Mouse (Mus musculus): ENCODE measurements around the gene Teddm1a. TPM values are rescaled to one million over a fixed set of nuclear protein-coding genes. Genes with fewer than 3 reads are reported as not detected.
A peak's percentile ranks its signal among the peaks of the same experiment; 100 is the strongest.

The Teddm1a gene
- total RNA-seq, 2 experiments from 2014 or later = not detected

GRCm38 (mm10) chr1:153900860-153901730 lies 9.6 kb downstream of the Teddm1a start:
- peak; percentile 61 for DNase-seq
- intact Hi-C loops (cut with DNase I; ENCODE audit: low total_unique reads) = no loop called here

- no peak for DNase-seq
- intact Hi-C loops (cut with DNase I; ENCODE audit: low total_unique reads) = no loop called here
Measured at GRCm38 (mm10) chr1:153903006-153903405, 11.5 kb downstream of the Teddm1a start.

- intact Hi-C loops (cut with DNase I; ENCODE audit: low total_unique reads) = no loop called here
- no peak for DNase-seq
Measured at GRCm38 (mm10) chr1:153904236-153904635, 12.7 kb downstream of the Teddm1a start.

- intact Hi-C loops (cut with DNase I; ENCODE audit: low total_unique reads) = no loop called here
- no peak for DNase-seq
Measured at GRCm38 (mm10) chr1:153905884-153906283, 14.3 kb downstream of the Teddm1a start.

GRCm38 (mm10) chr1:153908208-153908607 lies 16.7 kb downstream of the Teddm1a start:
- no peak for DNase-seq
- intact Hi-C loops (cut with DNase I; ENCODE audit: low total_unique reads) = no loop called here

GRCm38 (mm10) chr1:153908741-153909140 lies 17.2 kb downstream of the Teddm1a start:
- intact Hi-C loops (cut with DNase I; ENCODE audit: low total_unique reads) = no loop called here
- no peak for DNase-seq

GRCm38 (mm10) chr1:153909213-153909962 lies 17.8 kb downstream of the Teddm1a start:
- DNase-seq = no peak
- intact Hi-C loops (cut with DNase I; ENCODE audit: low total_unique reads) = no loop called here

GRCm38 (mm10) chr1:153909963-153910291 lies 18.4 kb downstream of the Teddm1a start:
- intact Hi-C loops (cut with DNase I; ENCODE audit: low total_unique reads) = no loop called here
- no peak for DNase-seq

GRCm38 (mm10) chr1:153910423-153910822 lies 18.9 kb downstream of the Teddm1a start:
- DNase-seq = no peak

GRCm38 (mm10) chr1:153911276-153911795 lies 19.8 kb downstream of the Teddm1a start:
- DNase-seq = no peak
- intact Hi-C loops (cut with DNase I; ENCODE audit: low total_unique reads) = no loop called here

More at GRCm38 (mm10) chr1:153910423-153910822, 18.9 kb downstream of the Teddm1a start:
- intact Hi-C loops (cut with DNase I; ENCODE audit: low total_unique reads) = no loop called here

- DNase-seq = no peak
- intact Hi-C loops (cut with DNase I; ENCODE audit: low total_unique reads) = no loop called here
Measured at GRCm38 (mm10) chr1:153913869-153914268, 22.3 kb downstream of the Teddm1a start.

- intact Hi-C loops (cut with DNase I; ENCODE audit: low total_unique reads) = no loop called here
- no peak for DNase-seq
Measured at GRCm38 (mm10) chr1:153918521-153919206, 27.1 kb downstream of the Teddm1a start.

GRCm38 (mm10) chr1:153921642-153922041 lies 30.1 kb downstream of the Teddm1a start:
- no peak for DNase-seq
- intact Hi-C loops (cut with DNase I; ENCODE audit: low total_unique reads) = no loop called here

- DNase-seq = peak; percentile 61
- intact Hi-C loops (cut with DNase I; ENCODE audit: low total_unique reads) = no loop called here
Measured at GRCm38 (mm10) chr1:153922571-153923021, 31.1 kb downstream of the Teddm1a start.

- intact Hi-C loops (cut with DNase I; ENCODE audit: low total_unique reads) = no loop called here
Measured at GRCm38 (mm10) chr1:153924395-153925385, 33.1 kb downstream of the Teddm1a start.

GRCm38 (mm10) chr1:153930431-153930830 lies 38.9 kb downstream of the Teddm1a start:
- no peak for DNase-seq
- intact Hi-C loops (cut with DNase I; ENCODE audit: low total_unique reads) = no loop called here

More at GRCm38 (mm10) chr1:153924395-153925385, 33.1 kb downstream of the Teddm1a start:
- no peak for DNase-seq

- intact Hi-C loops (cut with DNase I; ENCODE audit: low total_unique reads) = no loop called here
- no peak for DNase-seq
Measured at GRCm38 (mm10) chr1:153933772-153934171, 42.2 kb downstream of the Teddm1a start.

- intact Hi-C loops (cut with DNase I; ENCODE audit: low total_unique reads) = no loop called here
- DNase-seq = no peak
Measured at GRCm38 (mm10) chr1:153935844-153936380, 44.4 kb downstream of the Teddm1a start.

Measured in gastrocnemius, postnatal 14 days (tissue).